Mouse (Mus musculus): ENCODE measurements at regions not wholly inside any gene's neighbourhood (a gene's known extent, or its start where the extent isn't known, plus 50 kb on each side); places are given as distances from the start of the nearest gene placed in this dataset.
A peak's percentile ranks its signal among the peaks of the same experiment; 100 is the strongest.
"Not testable (repeated sequence)": the region's sequence is repeated elsewhere in the genome, so short reads cannot be mapped to it uniquely, and the experiment has no call there.

- no peak for DNase-seq (ENCODE audit: low spot score in 2 of 2)
Measured at GRCm38 (mm10) chr4:7921503-7921902, 317.3 kb downstream of the Car8 start.

DNA sequence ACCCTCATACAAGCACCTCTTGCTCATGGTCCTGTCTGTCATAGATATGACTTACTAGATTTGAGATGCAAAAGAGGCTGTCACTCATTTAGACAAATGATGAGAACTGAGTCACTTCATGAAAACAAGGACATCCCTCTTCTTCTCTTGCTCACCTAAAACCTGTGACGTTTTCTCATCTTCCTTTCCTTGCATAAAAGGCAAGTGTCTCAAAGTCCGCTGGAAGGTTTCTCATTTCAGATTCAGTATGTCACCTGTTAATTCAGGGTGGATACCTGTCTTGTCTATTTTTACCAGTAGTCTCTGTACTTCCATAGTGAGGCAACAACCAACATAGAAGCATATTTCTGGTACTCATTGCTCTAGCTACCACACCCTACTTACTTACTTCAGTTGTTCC, 325.6 kb downstream of the Car8 start:
- no peak for DNase-seq (ENCODE audit: low spot score in 2 of 2)

DNA sequence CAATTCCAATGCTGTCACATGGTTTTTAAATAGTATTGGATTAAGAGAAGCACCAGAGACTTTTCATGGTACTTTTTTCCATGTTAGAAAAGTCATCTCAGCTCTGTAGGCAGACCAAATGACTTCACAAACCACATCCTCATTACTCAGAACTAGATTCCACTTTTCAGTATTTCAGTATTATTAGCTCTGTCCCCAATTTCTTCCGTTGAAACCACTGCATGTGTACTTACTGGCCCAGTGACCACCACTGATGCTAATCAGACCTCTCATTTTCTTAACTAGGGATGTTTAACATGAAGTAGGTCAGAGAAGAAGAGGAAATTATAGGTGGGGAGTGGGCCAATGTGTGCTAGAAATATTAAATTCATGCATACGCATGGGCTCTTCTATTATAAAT, 326.2 kb downstream of the Car8 start:
- DNase-seq (ENCODE audit: low spot score in 2 of 2) = no peak

- no peak for DNase-seq (ENCODE audit: low spot score in 2 of 2)
Measured at GRCm38 (mm10) chr4:7903130-7903529, 335.7 kb downstream of the Car8 start.

DNA sequence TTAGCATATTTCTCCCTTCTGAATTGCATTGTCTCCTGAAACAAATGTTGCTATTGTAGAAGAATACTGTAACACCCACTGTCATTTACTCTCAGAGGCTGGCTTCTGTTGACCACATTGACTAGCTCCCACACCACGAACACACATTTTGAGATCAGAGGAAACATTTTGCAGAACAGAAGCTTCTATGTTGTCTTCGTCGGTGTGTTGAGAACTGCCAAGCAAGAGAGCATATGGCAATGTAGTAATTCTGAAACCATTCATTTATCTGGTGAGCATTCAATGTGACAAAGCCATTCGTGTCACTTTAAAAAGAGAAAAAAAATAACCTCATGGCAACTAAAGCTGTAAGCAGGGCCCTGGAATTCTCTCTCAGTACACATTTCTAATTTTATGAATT, 343.9 kb downstream of the Car8 start:
- DNase-seq (ENCODE audit: low spot score in 2 of 2) = no peak

DNA sequence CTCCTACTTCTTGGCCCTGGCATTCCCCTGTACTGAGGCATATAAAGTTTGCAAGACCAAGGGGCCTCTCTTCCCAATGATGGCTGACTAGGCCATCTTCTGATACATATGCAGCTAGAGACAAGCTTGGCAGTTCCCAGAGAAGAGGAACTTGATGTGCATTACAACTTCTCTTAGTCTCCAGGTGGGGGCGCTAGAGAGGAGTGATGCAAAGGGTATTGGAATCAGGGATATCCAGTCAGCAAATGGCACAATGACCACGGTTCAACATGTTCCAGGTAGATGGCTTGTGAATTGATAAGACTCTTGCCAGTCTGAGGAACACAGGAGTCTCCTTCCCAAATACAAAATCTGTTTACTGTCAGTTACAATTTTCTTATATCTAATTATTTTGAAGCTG, 347.7 kb downstream of the Car8 start:
- no peak for DNase-seq (ENCODE audit: low spot score in 2 of 2)

- no peak for DNase-seq (ENCODE audit: low spot score in 2 of 2)
Measured at GRCm38 (mm10) chr4:7854518-7854917, 384.3 kb downstream of the Car8 start.

DNA sequence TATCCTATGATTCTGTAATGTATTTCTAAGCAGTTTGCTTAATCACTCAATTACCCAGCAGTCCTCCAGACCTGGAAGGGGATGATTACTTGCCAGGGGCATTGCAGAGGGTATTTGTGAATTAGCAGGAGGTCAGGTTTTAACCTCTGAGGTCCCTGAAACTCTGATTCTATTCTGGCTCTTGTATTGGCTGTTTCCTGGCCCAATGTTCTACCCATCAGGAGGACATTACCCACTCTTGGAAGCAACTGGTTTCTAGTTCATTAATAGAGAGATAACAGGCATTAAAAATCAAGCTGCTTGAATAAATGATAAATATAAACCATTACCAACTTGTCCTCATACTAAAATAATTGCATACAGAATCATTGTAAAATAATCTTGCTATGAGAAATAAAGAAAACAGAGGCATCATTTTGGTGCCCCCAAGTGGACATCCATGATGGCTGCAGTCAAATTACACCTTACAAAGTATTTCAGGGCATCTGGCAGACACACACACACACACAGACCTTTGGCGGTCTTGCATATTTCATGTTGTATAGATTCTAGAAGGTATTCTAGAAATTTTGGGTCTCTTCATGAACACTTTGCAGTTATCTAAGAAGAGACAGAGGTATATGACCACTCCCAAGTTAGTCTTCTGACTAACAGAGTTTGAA, 385.6 kb downstream of the Car8 start:
- peak; percentile 72 to 75 for DNase-seq (ENCODE audit: low spot score in 2 of 2)

- peak; percentile 6 to 26 for DNase-seq (ENCODE audit: low spot score in 2 of 2)
Measured at GRCm38 (mm10) chr4:7852006-7852615, 386.7 kb downstream of the Car8 start.

DNA sequence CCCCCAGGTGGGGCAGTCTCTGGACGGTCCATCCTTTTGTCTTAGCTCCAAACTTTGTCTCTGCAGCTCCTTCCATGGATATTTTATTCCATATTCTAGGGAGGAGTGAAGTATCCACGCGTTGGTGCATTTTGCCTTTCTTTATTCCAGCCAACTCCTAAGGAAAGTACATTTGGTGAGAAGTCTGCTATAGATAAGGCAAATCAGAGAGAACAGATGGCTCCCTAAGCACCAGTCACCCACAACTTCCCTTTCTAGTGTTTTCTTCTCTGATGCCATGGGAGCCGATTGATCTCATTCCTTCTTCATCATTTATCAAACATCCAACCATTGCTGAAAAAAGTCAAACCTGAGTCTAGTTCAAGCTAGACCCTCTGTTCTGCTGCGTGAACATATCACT, 391.4 kb downstream of the Car8 start:
- peak; percentile 3 to 16 for DNase-seq (ENCODE audit: low spot score in 2 of 2)

DNA sequence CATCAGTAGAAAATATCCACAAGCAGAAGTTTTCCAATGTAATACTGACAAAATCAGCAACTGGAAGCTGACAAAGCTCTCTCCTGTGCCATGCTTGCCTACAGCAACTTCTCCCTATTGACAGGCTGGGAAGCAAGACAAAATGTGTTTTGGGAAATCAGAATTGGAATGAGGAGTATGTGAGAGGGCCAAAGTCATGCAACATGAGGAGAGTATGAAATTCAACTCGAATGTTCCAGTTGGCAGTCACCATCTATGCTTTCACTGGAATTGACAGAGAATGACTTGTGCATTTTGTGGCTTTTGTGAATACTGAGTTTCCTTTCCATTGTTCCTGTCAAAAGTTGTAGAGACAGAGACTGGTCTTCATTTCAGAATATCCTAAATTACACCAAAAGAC, 409.7 kb downstream of the Car8 start:
- DNase-seq (ENCODE audit: low spot score in 2 of 2) = no peak

DNA sequence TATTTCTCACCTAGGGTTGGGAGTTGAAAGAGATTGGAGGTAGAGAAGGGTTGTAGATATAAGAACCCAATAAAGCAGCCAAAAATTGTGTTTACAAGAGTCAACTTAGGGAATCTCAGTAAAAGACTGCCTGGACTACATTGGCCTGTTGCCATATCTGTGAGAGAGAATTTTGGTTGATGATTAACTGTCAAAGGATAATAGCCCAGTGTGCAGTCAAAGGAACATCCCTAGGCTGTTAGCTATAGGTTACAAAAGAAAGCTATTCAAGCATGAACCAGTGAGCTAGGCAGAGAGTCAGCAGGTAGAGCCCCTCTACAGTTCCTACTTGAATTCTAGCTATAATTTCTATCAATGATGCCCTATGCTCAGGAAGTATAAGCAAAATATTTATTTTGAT, 419.0 kb downstream of the Car8 start:
- DNase-seq (ENCODE audit: low spot score in 2 of 2) = no peak

- not testable (repeated sequence) for DNase-seq (ENCODE audit: low spot score in 2 of 2)
Measured at GRCm38 (mm10) chr4:7777761-7778160, 461.1 kb downstream of the Car8 start.

GRCm38 (mm10) chr4:7755473-7755872, 483.4 kb downstream of the Car8 start:
- no peak for DNase-seq (ENCODE audit: low spot score in 2 of 2)

DNA sequence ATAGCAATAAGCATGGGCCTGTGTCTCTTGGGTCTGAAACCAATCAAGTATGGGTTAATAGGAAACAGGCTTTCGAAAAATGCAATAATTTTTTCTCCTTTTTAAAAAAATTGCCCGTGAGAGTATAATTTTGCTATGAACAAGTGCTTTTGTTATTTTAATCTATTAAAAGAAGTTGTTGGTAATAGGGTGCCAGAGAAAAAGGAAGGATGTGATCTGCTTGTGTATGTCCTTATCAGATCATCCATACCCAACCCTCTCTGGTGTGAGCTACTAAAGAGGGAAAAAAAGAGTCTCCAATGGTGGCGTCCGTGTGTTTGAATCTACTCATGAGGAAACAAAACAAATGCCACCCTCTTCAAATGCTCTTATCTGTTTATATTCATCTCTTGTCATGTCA, 484.9 kb downstream of the Car8 start:
- DNase-seq (ENCODE audit: low spot score in 2 of 2) = no peak

GRCm38 (mm10) chr4:7751208-7751607, 487.6 kb downstream of the Car8 start:
- no peak for DNase-seq (ENCODE audit: low spot score in 2 of 2)

DNA sequence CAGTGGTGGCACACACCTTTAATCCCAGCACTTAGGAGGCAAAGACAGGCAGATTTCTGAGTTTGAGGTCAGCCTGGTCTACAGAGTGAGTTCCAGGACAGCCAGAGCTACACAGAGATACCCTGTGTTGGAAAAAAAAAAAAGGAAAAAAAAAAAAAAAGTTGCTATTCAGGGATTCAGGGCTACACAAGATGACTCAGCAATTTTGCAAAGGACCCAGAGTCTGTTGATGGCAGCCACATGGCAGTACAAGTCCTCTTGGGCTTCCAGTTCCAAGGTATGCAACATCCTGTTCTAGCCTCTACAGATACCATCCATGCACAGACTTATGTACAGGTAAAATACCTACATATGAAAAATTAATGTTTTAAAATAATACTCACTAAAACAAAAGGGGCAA, 515.9 kb downstream of the Car8 start:
- no peak for DNase-seq (ENCODE audit: low spot score in 2 of 2)

DNA sequence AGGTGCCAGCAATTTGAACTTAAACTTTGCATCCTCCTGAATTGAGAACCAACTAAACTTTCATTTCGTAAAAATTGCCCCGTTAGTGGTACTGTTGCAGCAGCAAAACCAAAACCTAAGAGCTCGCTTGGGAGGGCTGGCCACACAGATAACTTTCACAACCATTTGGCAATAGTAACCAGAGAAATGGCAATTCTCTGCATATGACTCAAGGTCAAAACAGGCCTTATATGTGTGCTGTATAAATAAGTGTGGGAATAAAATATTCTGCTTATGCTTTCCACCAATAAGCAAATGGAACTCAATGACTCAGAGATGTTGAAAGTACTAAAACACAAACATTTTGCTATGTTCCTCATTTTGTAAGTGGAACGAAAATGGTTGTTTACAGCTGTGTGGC, 550.3 kb downstream of the Car8 start:
- no peak for DNase-seq (ENCODE audit: low spot score in 2 of 2)

GRCm38 (mm10) chr4:7687231-7687630, 551.6 kb downstream of the Car8 start:
- no peak for DNase-seq (ENCODE audit: low spot score in 2 of 2)

- peak; percentile 23 to 33 for DNase-seq (ENCODE audit: low spot score in 2 of 2)
Measured at GRCm38 (mm10) chr4:7670795-7671105, 568.1 kb downstream of the Car8 start.

- no peak for DNase-seq (ENCODE audit: low spot score in 2 of 2)
Measured at GRCm38 (mm10) chr4:7669992-7670794, 568.6 kb downstream of the Car8 start.

DNA sequence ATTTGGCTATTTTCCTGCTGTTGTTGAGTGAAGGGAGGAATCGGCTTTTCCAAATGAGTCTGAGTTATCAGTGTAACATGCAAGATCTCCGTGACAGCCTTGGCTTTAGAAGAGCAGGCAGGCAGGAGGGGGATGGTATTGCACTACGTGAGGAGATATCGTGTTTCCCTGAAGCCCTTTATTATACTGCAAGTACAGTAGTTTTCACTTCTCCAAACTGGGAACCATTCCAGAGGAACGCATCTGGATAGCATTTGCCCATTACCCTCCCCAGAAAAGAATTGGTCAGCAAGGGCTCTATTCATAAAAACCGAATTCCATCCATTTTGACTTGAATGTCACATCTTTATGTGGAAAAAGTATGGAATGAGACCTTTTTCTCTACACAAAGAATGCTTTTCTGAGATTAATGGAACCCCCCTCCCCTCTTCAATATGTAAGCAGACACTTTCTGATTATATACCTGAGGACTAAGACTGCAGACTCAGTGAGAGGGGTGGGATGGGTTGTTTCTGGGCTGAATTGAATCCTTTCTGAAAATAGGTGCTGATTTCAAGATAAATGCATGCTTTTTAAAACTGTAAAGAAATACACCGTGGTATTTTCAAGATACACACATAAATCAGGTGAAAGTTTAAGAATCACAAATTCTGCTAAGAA, 571.8 kb downstream of the Car8 start:
- no peak for DNase-seq (ENCODE audit: low spot score in 2 of 2)

Measured in right cerebral cortex, adult 2 months (tissue).